Mouse (Mus musculus): ENCODE measurements around the gene Cmtm1. TPM values are rescaled to one million over a fixed set of nuclear protein-coding genes. Genes with fewer than 3 reads are reported as not detected.
"Not testable (repeated sequence)": the region's sequence is repeated elsewhere in the genome, so short reads cannot be mapped to it uniquely, and the experiment has no call there.

The Cmtm1 gene
- polyA plus RNA-seq, 1 experiment from 2014 or later = not detected

GRCm38 (mm10) chr8:104301577-104301976, 8.4 kb downstream of the Cmtm1 start:
- not testable (repeated sequence) for H3K4me3 ChIP-seq (ENCODE audit: low read depth, low read length); H3K27ac ChIP-seq (ENCODE audit: low read depth, low read length); H3K9ac ChIP-seq (replicated peaks; ENCODE audit: low read depth, low read length); H3K36me3 ChIP-seq (ENCODE audit: control insufficient read depth, insufficient read depth, low read length); H3K27me3 ChIP-seq (ENCODE audit: control insufficient read depth, insufficient read depth, low read length); H3K9me3 ChIP-seq (ENCODE audit: control insufficient read depth, low read length); H3K4me1 ChIP-seq (ENCODE audit: control insufficient read depth, insufficient read depth, low read length); H3K4me2 ChIP-seq (ENCODE audit: low read depth, low read length)
- 10% methylated on average over 3 of the region's 3 CpGs for WGBS
- peak; percentile 75; the same call in 1 of the 2 replicates for ATAC-seq (ENCODE audit: low read depth)

GRCm38 (mm10) chr8:104294396-104294795, 15.5 kb downstream of the Cmtm1 start:
- 77% methylated on average over 1 of the region's 1 CpGs for WGBS
- H3K9ac ChIP-seq (replicated peaks; ENCODE audit: low read depth, low read length) = no peak overlapping the region

GRCm38 (mm10) chr8:104293081-104293480, 16.9 kb downstream of the Cmtm1 start, which contains the start of gene Cmtm2a:
Gene Cmtm2a, minus strand, starts transcription at chr8:104293181.
- not testable (repeated sequence) for H3K27me3 ChIP-seq (ENCODE audit: control insufficient read depth, insufficient read depth, low read length); ATAC-seq (ENCODE audit: low read depth); H3K4me2 ChIP-seq (ENCODE audit: low read depth, low read length); H3K36me3 ChIP-seq (ENCODE audit: control insufficient read depth, insufficient read depth, low read length); H3K9me3 ChIP-seq (ENCODE audit: control insufficient read depth, low read length); H3K4me3 ChIP-seq (ENCODE audit: low read depth, low read length); H3K4me1 ChIP-seq (ENCODE audit: control insufficient read depth, insufficient read depth, low read length); H3K27ac ChIP-seq (ENCODE audit: low read depth, low read length); H3K9ac ChIP-seq (replicated peaks; ENCODE audit: low read depth, low read length)
- 87% methylated on average over 12 of the region's 12 CpGs for WGBS

More at GRCm38 (mm10) chr8:104294396-104294795, 15.5 kb downstream of the Cmtm1 start:
- H3K27me3 ChIP-seq (ENCODE audit: control insufficient read depth, insufficient read depth, low read length) = no peaks in the 10 kb centered on the region
- H3K4me2 ChIP-seq (ENCODE audit: low read depth, low read length) = no peak overlapping the region
- H3K4me1 ChIP-seq (ENCODE audit: control insufficient read depth, insufficient read depth, low read length) = no peaks in the 10 kb centered on the region
- ATAC-seq (ENCODE audit: low read depth) = no peak
- H3K27ac ChIP-seq (ENCODE audit: low read depth, low read length) = no peak overlapping the region
- H3K9me3 ChIP-seq (ENCODE audit: control insufficient read depth, low read length) = no peaks in the 10 kb centered on the region
- no peak overlapping the region for H3K4me3 ChIP-seq (ENCODE audit: low read depth, low read length)
- H3K36me3 ChIP-seq (ENCODE audit: control insufficient read depth, insufficient read depth, low read length) = no peaks in the 10 kb centered on the region

GRCm38 (mm10) chr8:104268937-104269440, 41.0 kb downstream of the Cmtm1 start:
- Histone ChIP-seq H3K36me3 (ENCODE audit: control insufficient read depth, insufficient read depth, low read length) (no peaks in the 10 kb centered on the region), H3K27me3 (ENCODE audit: control insufficient read depth, insufficient read depth, low read length) (no peaks in the 10 kb centered on the region), H3K27ac (ENCODE audit: low read depth, low read length) (no peak overlapping the region), H3K4me3 (ENCODE audit: low read depth, low read length) (no peak overlapping the region), H3K4me1 (ENCODE audit: control insufficient read depth, insufficient read depth, low read length) (no peaks in the 10 kb centered on the region), H3K9me3 (ENCODE audit: control insufficient read depth, low read length) (no peaks in the 10 kb centered on the region), H3K9ac (replicated peaks; ENCODE audit: low read depth, low read length) (no peak overlapping the region), H3K4me2 (ENCODE audit: low read depth, low read length) (no peak overlapping the region)
- 79% methylated on average over 6 of the region's 6 CpGs for WGBS
- ATAC-seq (ENCODE audit: low read depth) = no peak

- no peaks in the 10 kb centered on the region for H3K4me1 ChIP-seq (ENCODE audit: control insufficient read depth, insufficient read depth, low read length)
- no peaks in the 10 kb centered on the region for H3K27me3 ChIP-seq (ENCODE audit: control insufficient read depth, insufficient read depth, low read length)
- ATAC-seq (ENCODE audit: low read depth) = no peak
- H3K9ac ChIP-seq (replicated peaks; ENCODE audit: low read depth, low read length) = no peak overlapping the region
- H3K36me3 ChIP-seq (ENCODE audit: control insufficient read depth, insufficient read depth, low read length) = no peaks in the 10 kb centered on the region
- H3K4me2 ChIP-seq (ENCODE audit: low read depth, low read length) = no peak overlapping the region
- no peaks in the 10 kb centered on the region for H3K9me3 ChIP-seq (ENCODE audit: control insufficient read depth, low read length)
- H3K27ac ChIP-seq (ENCODE audit: low read depth, low read length) = no peak overlapping the region
- H3K4me3 ChIP-seq (ENCODE audit: low read depth, low read length) = no peak overlapping the region
Measured at GRCm38 (mm10) chr8:104268368-104268767, 41.6 kb downstream of the Cmtm1 start.

GRCm38 (mm10) chr8:104264271-104264935, 45.5 kb downstream of the Cmtm1 start:
- not testable (repeated sequence) for H3K4me1 ChIP-seq (ENCODE audit: control insufficient read depth, insufficient read depth, low read length); ATAC-seq (ENCODE audit: low read depth); H3K9ac ChIP-seq (replicated peaks; ENCODE audit: low read depth, low read length); H3K4me2 ChIP-seq (ENCODE audit: low read depth, low read length); H3K36me3 ChIP-seq (ENCODE audit: control insufficient read depth, insufficient read depth, low read length); H3K4me3 ChIP-seq (ENCODE audit: low read depth, low read length); H3K9me3 ChIP-seq (ENCODE audit: control insufficient read depth, low read length); H3K27me3 ChIP-seq (ENCODE audit: control insufficient read depth, insufficient read depth, low read length); H3K27ac ChIP-seq (ENCODE audit: low read depth, low read length)
- WGBS = 97% methylated on average over 22 of the region's 22 CpGs

GRCm38 (mm10) chr8:104261802-104262201, 48.1 kb downstream of the Cmtm1 start:
- not testable (repeated sequence) for H3K4me3 ChIP-seq (ENCODE audit: low read depth, low read length); ATAC-seq (ENCODE audit: low read depth); H3K36me3 ChIP-seq (ENCODE audit: control insufficient read depth, insufficient read depth, low read length); H3K4me1 ChIP-seq (ENCODE audit: control insufficient read depth, insufficient read depth, low read length); H3K4me2 ChIP-seq (ENCODE audit: low read depth, low read length); H3K9ac ChIP-seq (replicated peaks; ENCODE audit: low read depth, low read length); H3K27ac ChIP-seq (ENCODE audit: low read depth, low read length); H3K9me3 ChIP-seq (ENCODE audit: control insufficient read depth, low read length); H3K27me3 ChIP-seq (ENCODE audit: control insufficient read depth, insufficient read depth, low read length)
- 95% methylated on average over 5 of the region's 5 CpGs for WGBS

- H3K4me3 ChIP-seq (ENCODE audit: low read depth, low read length) = no peak overlapping the region
- H3K9me3 ChIP-seq (ENCODE audit: control insufficient read depth, low read length) = no peaks in the 10 kb centered on the region
- no peak for ATAC-seq (ENCODE audit: low read depth)
- no peak overlapping the region for H3K4me2 ChIP-seq (ENCODE audit: low read depth, low read length)
- no peak overlapping the region for H3K9ac ChIP-seq (replicated peaks; ENCODE audit: low read depth, low read length)
- no peak overlapping the region for H3K27ac ChIP-seq (ENCODE audit: low read depth, low read length)
- H3K36me3 ChIP-seq (ENCODE audit: control insufficient read depth, insufficient read depth, low read length) = 0 out of 2 replicates have a peak, but pooled peaks cover 2% of the 10 kb centered on the region
- peaks cover under 1% of the 10 kb centered on the region; the same call in 1 of the 2 replicates for H3K4me1 ChIP-seq (ENCODE audit: control insufficient read depth, insufficient read depth, low read length)
- H3K27me3 ChIP-seq (ENCODE audit: control insufficient read depth, insufficient read depth, low read length) = 0 out of 2 replicates have a peak, but pooled peaks cover 3% of the 10 kb centered on the region
- 92% methylated on average over 3 of the region's 3 CpGs for WGBS
Measured at GRCm38 (mm10) chr8:104253016-104253415, 56.9 kb downstream of the Cmtm1 start.

GRCm38 (mm10) chr8:104251461-104251860, 58.5 kb downstream of the Cmtm1 start:
- peak overlapping the region; percentile 55 for H3K4me3 ChIP-seq (ENCODE audit: low read depth, low read length)
- H3K4me1 ChIP-seq (ENCODE audit: control insufficient read depth, insufficient read depth, low read length) = peaks cover 8% of the 10 kb centered on the region; the same call in 1 of the 2 replicates
- no peak overlapping the region for H3K27ac ChIP-seq (ENCODE audit: low read depth, low read length)
- no peaks in the 10 kb centered on the region for H3K9me3 ChIP-seq (ENCODE audit: control insufficient read depth, low read length)
- ATAC-seq (ENCODE audit: low read depth) = no peak
- H3K27me3 ChIP-seq (ENCODE audit: control insufficient read depth, insufficient read depth, low read length) = 0 out of 2 replicates have a peak, but pooled peaks cover 3% of the 10 kb centered on the region
- peak overlapping the region; percentile 66 for H3K4me2 ChIP-seq (ENCODE audit: low read depth, low read length)
- no peaks in the 10 kb centered on the region for H3K36me3 ChIP-seq (ENCODE audit: control insufficient read depth, insufficient read depth, low read length)
- no peak overlapping the region; the same call in 1 of the 2 replicates for H3K9ac ChIP-seq (replicated peaks; ENCODE audit: low read depth, low read length)
- 0% methylated on average over 7 of the region's 7 CpGs for WGBS
